Mouse (Mus musculus): Measurements from ENCODE around the gene Fcgr3.

DNA sequence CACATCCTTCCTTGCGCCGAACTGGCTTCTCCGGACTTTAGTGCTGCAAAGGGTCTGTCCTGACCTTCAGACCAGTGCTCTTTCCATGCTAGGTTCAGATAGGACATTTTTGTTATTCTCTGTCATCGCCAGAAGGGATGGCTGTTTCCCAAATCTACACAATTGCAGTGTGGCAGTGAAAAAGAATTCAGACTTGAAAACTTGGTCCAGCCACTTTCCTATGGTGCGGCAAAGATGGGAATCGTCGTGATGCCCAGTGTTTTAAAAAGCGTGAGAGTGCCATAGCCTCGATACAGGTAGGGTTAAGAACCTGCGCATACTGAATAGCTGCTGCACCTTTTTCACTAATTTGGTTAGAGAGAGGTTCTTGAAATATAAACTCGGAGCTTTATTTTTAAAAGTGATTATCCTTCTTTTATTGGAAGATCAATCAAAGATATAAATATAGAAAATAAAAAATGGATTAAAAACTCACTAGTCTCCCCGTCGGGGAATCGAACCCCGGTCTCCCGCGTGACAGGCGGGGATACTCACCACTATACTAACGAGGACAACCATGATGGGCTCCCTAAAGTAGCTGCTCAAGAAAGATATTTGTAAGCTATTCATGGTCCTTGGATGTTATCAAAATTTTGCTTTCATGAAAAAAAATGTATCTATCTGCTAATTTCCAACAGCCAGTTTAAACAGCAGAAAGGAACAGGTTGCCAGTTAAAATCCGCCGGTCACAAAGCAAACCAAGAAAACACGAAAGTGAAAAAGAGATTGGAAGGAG lies 28.0 kb downstream of the Fcgr3 start:
- no peak for TF ChIP-seq CTCF (IDR thresholded peaks at IDR 0.05; ENCODE audit: control insufficient read depth, insufficient read depth, low read length)
- TF ChIP-seq POLR2A (IDR thresholded peaks at IDR 0.05; ENCODE audit: borderline replicate concordance, control insufficient read depth, low read depth, low read length) = no peak
